Mouse (Mus musculus) C2C12 (cell line): ENCODE measurements around the gene Magt1.

Experiments
- CTCF ChIP-seq: IDR thresholded peaks from one replicate; pipeline ENCODE4 v1.5.1; 2011; ENCODE audit not compliant: control insufficient read depth, insufficient read depth, insufficient read length
- MYOD1 ChIP-seq: IDR thresholded peaks from one replicate; pipeline ENCODE4 v1.6.1; 2011; ENCODE audit warnings: low read depth; ENCODE audit not compliant: control insufficient read depth, insufficient read length
- MYOG ChIP-seq: IDR thresholded peaks from one replicate; pipeline ENCODE4 v1.6.1; 2011; ENCODE audit not compliant: control insufficient read depth, insufficient read length; ENCODE audit errors: extremely low read depth

GRCm38 (mm10) chrX:105929478-105930038 lies 82.1 kb downstream of the Magt1 start:
- TF ChIP-seq CTCF, result no peak
- TF ChIP-seq MYOD1, result no peak
- TF ChIP-seq MYOG, result no peak
